Mouse (Mus musculus) small intestine, adult 10 weeks (tissue): ENCODE results near the gene Gm28363. TPM values are rescaled to one million over a fixed set of nuclear protein-coding genes. Genes with fewer than 3 reads are reported as not detected.

ENCODE experiments used
- polyA plus RNA-seq: library from polyadenylated mRNA; stranded (reverse); fragments of 350-450 nt; fragmentation: Illumina TruSeq; extraction: RNeasy Lipid Tissue Mini Kit (QIAGEN cat#74804); gene quantifications from one replicate; pipeline ENCODE4 v1.2.3, GENCODE M21; 2014; ENCODE audit warnings: low replicate concordance

The Gm28363 gene
- polyA plus RNA-seq = not detected

GRCm38 (mm10) chr1:117696831-117697230 lies at the start of gene Gm28363:
Gene Gm28363 (plus strand): TSS chr1:117697131.

Other genes starting within 250 kb of the Gm28363 start
- not detected for gene B020011L13Rik, start 84.0 kb downstream of the Gm28363 start, polyA plus RNA-seq
- not detected for gene Gm28360, start 132.9 kb downstream of the Gm28363 start, polyA plus RNA-seq
- gene Gm28168, start 230.9 kb downstream of the Gm28363 start, polyA plus RNA-seq = not detected